11 mouse cellular contexts compared by ENCODE assay signal in genomic region chr5:111922991-111923701, GRCm38 (mm10).
DNase-seq lines count a peak whose midpoint lies in the region; ATAC-seq and TF ChIP-seq lines count a peak whose summit lies in the region.
"Had no signal": no experiment of that assay in that cellular context is flagged by ENCODE, and none has a peak within 500 bp of the region (broad histone marks: within the 10 kb centered on the region; RNA-seq: fewer than 3 reads in every experiment).

No protein-coding gene starts in this region.

- H3K36me3 ChIP-seq in lung, postnatal 0 days (ENCODE audit: insufficient read depth, low read length): no peaks in the 10 kb centered on the region
- no peaks in the 10 kb centered on the region for H3K36me3 ChIP-seq in hindbrain, embryonic 10.5 days
- H3K36me3 ChIP-seq in midbrain, embryonic 11.5 days (ENCODE audit: control insufficient read depth, insufficient read depth, low read length): no peaks in the 10 kb centered on the region
- H3K36me3 ChIP-seq in stomach, embryonic 16.5 days (ENCODE audit: control insufficient read depth, insufficient read depth, low read length): no peaks in the 10 kb centered on the region

- no peaks in the 10 kb centered on the region for H3K27me3 ChIP-seq in lung, postnatal 0 days (replicated peaks; ENCODE audit: insufficient read depth, low read length)
- peaks cover 14% of the 10 kb centered on the region; the same call in 1 of the 2 replicates for H3K27me3 ChIP-seq in hindbrain, embryonic 10.5 days (ENCODE audit: insufficient read depth, poor library complexity, severe bottlenecking)
- H3K27me3 ChIP-seq in midbrain, embryonic 11.5 days (ENCODE audit: control insufficient read depth, insufficient read depth, low read length): no peaks in the 10 kb centered on the region
- no peaks in the 10 kb centered on the region for H3K27me3 ChIP-seq in stomach, embryonic 16.5 days (ENCODE audit: control insufficient read depth, insufficient read depth, low read length)

- no peaks in the 10 kb centered on the region for H3K4me1 ChIP-seq in lung, postnatal 0 days (ENCODE audit: insufficient read depth, low read depth, low read length)
- peaks cover 51% of the 10 kb centered on the region for H3K4me1 ChIP-seq in hindbrain, embryonic 10.5 days (replicated peaks)
- H3K4me1 ChIP-seq in midbrain, embryonic 11.5 days (ENCODE audit: control insufficient read depth, insufficient read depth, low read length): peaks cover 10% of the 10 kb centered on the region; the same call in 1 of the 2 replicates
- H3K4me1 ChIP-seq in stomach, embryonic 16.5 days (ENCODE audit: control insufficient read depth, insufficient read depth, low read length): 0 out of 2 replicates have a peak, but pooled peaks cover 7% of the 10 kb centered on the region

- no peak overlapping the region for H3K9ac ChIP-seq in lung, postnatal 0 days (replicated peaks; ENCODE audit: low read depth)
- no peak overlapping the region for H3K9ac ChIP-seq in midbrain, embryonic 11.5 days (ENCODE audit: low read length)
- no peak overlapping the region for H3K9ac ChIP-seq in stomach, embryonic 16.5 days (ENCODE audit: low read length)

- no peak for TF ChIP-seq EP300 in lung, postnatal 0 days (IDR thresholded peaks at IDR 0.05)

- no peak overlapping the region for H3K27ac ChIP-seq in lung, postnatal 0 days (ENCODE audit: low read length)
- peak overlapping the region; percentile 62 for H3K27ac ChIP-seq in hindbrain, embryonic 10.5 days
- no peak overlapping the region for H3K27ac ChIP-seq in midbrain, embryonic 11.5 days (ENCODE audit: low read depth, low read length)
- H3K27ac ChIP-seq in stomach, embryonic 16.5 days (ENCODE audit: low read length): no peak overlapping the region; the same call in 1 of the 2 replicates

- DNase-seq in lung, postnatal 0 days (ENCODE audit: low spot score): peak; percentile 21
- DNase-seq in lung, adult 18-20 months: no peak
- peak; percentile 25 for DNase-seq in hindbrain, embryonic 10.5 days (ENCODE audit: low spot score)
- peak; percentile 88 for DNase-seq in midbrain, embryonic 11.5 days (ENCODE audit: low spot score, missing footprints)
- no peak for DNase-seq in urinary bladder, postnatal 36 days (ENCODE audit: low spot score in 2 of 2)
- no peak for DNase-seq in right cerebral cortex, adult 18-20 months
- DNase-seq in gastrocnemius, postnatal 25 days: no peak
- DNase-seq: adrenal gland, postnatal 36 days; gastrocnemius, postnatal 10 days; left cerebral cortex, postnatal 4 days had no signal

- no peak overlapping the region for H3K4me2 ChIP-seq in lung, postnatal 0 days (replicated peaks; ENCODE audit: low read depth, low read length)
- H3K4me2 ChIP-seq in midbrain, embryonic 11.5 days: no peak overlapping the region
- peak overlapping the region; percentile 14; the same call in 1 of the 2 replicates for H3K4me2 ChIP-seq in stomach, embryonic 16.5 days (ENCODE audit: low read depth, low read length)

- 37% methylated on average over 18 of the region's 18 CpGs for WGBS in lung, postnatal 0 days
- 53% methylated on average over 18 of the region's 18 CpGs for WGBS in hindbrain, embryonic 10.5 days
- 54% methylated on average over 18 of the region's 18 CpGs for WGBS in midbrain, embryonic 11.5 days
- 27% methylated on average over 18 of the region's 18 CpGs for WGBS in stomach, embryonic 16.5 days

- ATAC-seq in lung, postnatal 0 days: peak; percentile 56; the same call in 1 of the 2 replicates
- peak; percentile 77 for ATAC-seq in midbrain, embryonic 11.5 days (ENCODE audit: low FRiP score)
- ATAC-seq in stomach, embryonic 16.5 days (ENCODE audit: insufficient read depth, low FRiP score): peak; percentile 73; the same call in 1 of the 2 replicates

- no peaks in the 10 kb centered on the region for H3K9me3 ChIP-seq in lung, postnatal 0 days (ENCODE audit: low read length)
- H3K9me3 ChIP-seq in hindbrain, embryonic 10.5 days: no peaks in the 10 kb centered on the region
- no peaks in the 10 kb centered on the region for H3K9me3 ChIP-seq in midbrain, embryonic 11.5 days (ENCODE audit: control insufficient read depth, low read length)
- H3K9me3 ChIP-seq in stomach, embryonic 16.5 days (replicated peaks; ENCODE audit: control insufficient read depth, low read length): no peaks in the 10 kb centered on the region

- peak; percentile 29; the same call in 1 of the 2 replicates for TF ChIP-seq CTCF in lung, postnatal 0 days (IDR thresholded peaks at IDR 0.05)

- no peak overlapping the region for H3K4me3 ChIP-seq in lung, postnatal 0 days (ENCODE audit: low read depth, low read length)
- no peak overlapping the region for H3K4me3 ChIP-seq in hindbrain, embryonic 10.5 days
- H3K4me3 ChIP-seq in midbrain, embryonic 11.5 days (ENCODE audit: low read depth, low read length): no peak overlapping the region
- H3K4me3 ChIP-seq in stomach, embryonic 16.5 days (replicated peaks; ENCODE audit: low read length): no peak overlapping the region

Comparison
In these comparisons a context has a peak if more than half of its experiments do, and no peak if none do; other contexts are left out.
1. DNase-seq: peak in lung, postnatal 0 days (single experiment), hindbrain, embryonic 10.5 days (single experiment) and midbrain, embryonic 11.5 days (single experiment); none in lung, adult 18-20 months (0 of 2), urinary bladder, postnatal 36 days (0 of 2), right cerebral cortex, adult 18-20 months (single experiment) and gastrocnemius, postnatal 25 days (single experiment).
2. Peak in every context shown above with its lines, with median percentiles within 50 percentile points of each other: ATAC-seq.